Mouse (Mus musculus) ES-E14 (cell line): ENCODE results near the gene Otc. TPM values are rescaled to one million over a fixed set of nuclear protein-coding genes. Genes with fewer than 3 reads are reported as not detected.

Experiments used
- DNase-seq: peaks from one replicate; pipeline ENCODE4 v3.0.0-alpha.2; 2013; ENCODE audit warnings: low read depth, low spot score
- H3K27ac ChIP-seq: 2 replicates; pipeline ENCODE4 v1.5.1; 2012; ENCODE audit warnings: low read depth, mild to moderate bottlenecking, low read length, moderate library complexity, mixed read lengths; ENCODE audit not compliant: poor library complexity, insufficient read depth, severe bottlenecking
- H3K36me3 ChIP-seq: 2 replicates; pipeline ENCODE4 v1.6.1; 2012; ENCODE audit warnings: mild to moderate bottlenecking, low read length, moderate library complexity, mixed read lengths; ENCODE audit not compliant: control insufficient read depth, poor library complexity, insufficient read depth, severe bottlenecking
- H3K4me1 ChIP-seq, 2 experiments: fragments of 150-350 bp in 1 of 2; sonication (generic) in 1 of 2; 2 replicates each; pipeline ENCODE4 v1.6.1; 2012; ENCODE audit warnings: low read length in 2 of 2, mild to moderate bottlenecking in 1 of 2, mixed read lengths in 1 of 2; ENCODE audit not compliant: control insufficient read depth in 2 of 2, insufficient read depth in 2 of 2, poor library complexity in 1 of 2
- H3K4me3 ChIP-seq, 2 experiments: fragments of 150-350 bp in 1 of 2; sonication (generic) in 1 of 2; 2 replicates each; pipeline ENCODE4 v1.5.1; 2012; ENCODE audit warnings: low read length in 2 of 2, low read depth in 1 of 2, mild to moderate bottlenecking in 1 of 2, mixed read lengths in 1 of 2; ENCODE audit not compliant: insufficient read depth in 1 of 2, poor library complexity in 1 of 2, severe bottlenecking in 1 of 2
- H3K9ac ChIP-seq: 2 replicates; pipeline ENCODE4 v1.6.1; 2012; ENCODE audit warnings: low read depth, mild to moderate bottlenecking, low read length, mixed read lengths; ENCODE audit not compliant: poor library complexity, insufficient read depth, severe bottlenecking
- H3K9me3 ChIP-seq: fragments of 150-350 bp; sonication (generic); 2 replicates; pipeline ENCODE4 v1.6.1; 2012; ENCODE audit warnings: low read depth, mild to moderate bottlenecking, low read length; ENCODE audit not compliant: control insufficient read depth, insufficient read depth
- CHD2 ChIP-seq: IDR thresholded peaks from 2 replicates; pipeline ENCODE4 v1.6.1; 2014; ENCODE audit warnings: mild to moderate bottlenecking, low read depth, low read length, inconsistent platforms
- HCFC1 ChIP-seq: IDR thresholded peaks from 2 replicates; pipeline ENCODE4 v1.6.1; 2012; ENCODE audit warnings: low read length, inconsistent platforms, borderline replicate concordance; ENCODE audit not compliant: insufficient read depth
- MAFK ChIP-seq: IDR thresholded peaks from 2 replicates; pipeline ENCODE4 v1.6.1; 2014; ENCODE audit warnings: mild to moderate bottlenecking, low read depth, low read length, inconsistent platforms; ENCODE audit not compliant: insufficient read depth
- ZC3H11A ChIP-seq: IDR thresholded peaks from 2 replicates; pipeline ENCODE4 v1.6.1; 2012; ENCODE audit warnings: low read depth, mild to moderate bottlenecking, inconsistent platforms, low read length, borderline replicate concordance
- ZNF384 ChIP-seq: IDR thresholded peaks from 2 replicates; pipeline ENCODE4 v1.6.1; 2012; ENCODE audit warnings: low read depth, low read length, inconsistent platforms
- in situ Hi-C, 2 experiments: fragments of 600-800 bp; cut with MboI; formaldehyde crosslinking; loops; one replicate each; pipeline ENCODE4 v1.15.1; 2025; ENCODE audit warnings: low sequenced_read_pairs in 2 of 2, inconsistent platforms in 1 of 2; ENCODE audit not compliant: unreplicated experiment in 2 of 2
- total RNA-seq: library from RNA; depleted of rRNA; stranded (reverse); fragments of 300-350 nt; gene quantifications from 2 replicates; pipeline ENCODE4 v1.2.3, GENCODE M21; 2012; rRNA removed

Gene Otc
- total RNA-seq: not detected in 2 replicates

GRCm38 (mm10) chrX:10251852-10252504, at the start of gene Otc:
Gene Otc (plus strand): TSS chrX:10252305.
- Histone ChIP-seq H3K36me3 (no peaks in the 10 kb centered on the region), H3K9ac (no peak within 1 kb of the TSS), H3K4me3 (no peak within 1 kb of the TSS), H3K9me3 (no peaks in the 10 kb centered on the region), H3K27ac (no peak within 1 kb of the TSS), H3K4me1 (no peaks in the 10 kb centered on the region)
- in situ Hi-C loops: no loop called here
- DNase-seq: no peak
- TF ChIP-seq ZC3H11A (no peak), CHD2 (no peak), MAFK (no peak), ZNF384 (no peak), HCFC1 (no peak)

GRCm38 (mm10) chrX:10205937-10206336, 46.2 kb upstream of the Otc start:
- Histone ChIP-seq H3K27ac (no peak overlapping the region), H3K4me1 (no peaks in the 10 kb centered on the region), H3K4me3 (no peak overlapping the region), H3K9me3 (no peaks in the 10 kb centered on the region), H3K36me3 (no peaks in the 10 kb centered on the region), H3K9ac (no peak overlapping the region)
- no peak for DNase-seq
- TF ChIP-seq ZNF384 (no peak), HCFC1 (no peak), CHD2 (no peak), ZC3H11A (no peak), MAFK (no peak)
- in situ Hi-C loops: no loop called here

GRCm38 (mm10) chrX:10215972-10216371, 36.1 kb upstream of the Otc start:
- in situ Hi-C loops: no loop called here
- Histone ChIP-seq H3K4me3 (peak overlapping the region; percentile 65 to 93), H3K36me3 (no peaks in the 10 kb centered on the region), H3K27ac (no peak overlapping the region), H3K4me1 (no peaks in the 10 kb centered on the region), H3K9ac (peak overlapping the region; percentile 90), H3K9me3 (no peaks in the 10 kb centered on the region)
- DNase-seq: peak; percentile 9
- TF ChIP-seq ZNF384: no peak
- TF ChIP-seq ZC3H11A: no peak
- no peak for TF ChIP-seq CHD2
- TF ChIP-seq MAFK: no peak
- TF ChIP-seq HCFC1: no peak

GRCm38 (mm10) chrX:10216410-10216949, 35.6 kb upstream of the Otc start, which contains the start of gene Rpgr:
Gene Rpgr (minus strand): TSS chrX:10216920.
- H3K4me3 ChIP-seq: peak within 1 kb of the TSS; percentile 65 to 93
- H3K9ac ChIP-seq: peak within 1 kb of the TSS; percentile 90
- no peaks in the 10 kb centered on the region for H3K4me1 ChIP-seq
- H3K9me3 ChIP-seq: no peaks in the 10 kb centered on the region
- H3K27ac ChIP-seq: peak within 1 kb of the TSS; percentile 74; the same call in 1 of the 2 replicates
- no peaks in the 10 kb centered on the region for H3K36me3 ChIP-seq
- in situ Hi-C loops: no loop called here
- peak; percentile 82 for DNase-seq
- no peak for TF ChIP-seq MAFK
- TF ChIP-seq CHD2: no peak
- TF ChIP-seq ZNF384: no peak
- TF ChIP-seq ZC3H11A: no peak
- no peak for TF ChIP-seq HCFC1

- in situ Hi-C loops: no loop called here
- H3K9ac ChIP-seq: no peak overlapping the region
- no peak overlapping the region for H3K27ac ChIP-seq
- no peaks in the 10 kb centered on the region for H3K4me1 ChIP-seq
- no peaks in the 10 kb centered on the region for H3K9me3 ChIP-seq
- no peak for DNase-seq
- H3K36me3 ChIP-seq: no peaks in the 10 kb centered on the region
- TF ChIP-seq MAFK: no peak
- no peak for TF ChIP-seq HCFC1
- TF ChIP-seq ZNF384: no peak
- TF ChIP-seq ZC3H11A: no peak
- TF ChIP-seq CHD2: no peak
- H3K4me3 ChIP-seq: no peak overlapping the region
Measured at GRCm38 (mm10) chrX:10219281-10219680, 32.8 kb upstream of the Otc start.
